Mouse (Mus musculus): ENCODE measurements around the gene Ric8b.

The Ric8b gene

DNA sequence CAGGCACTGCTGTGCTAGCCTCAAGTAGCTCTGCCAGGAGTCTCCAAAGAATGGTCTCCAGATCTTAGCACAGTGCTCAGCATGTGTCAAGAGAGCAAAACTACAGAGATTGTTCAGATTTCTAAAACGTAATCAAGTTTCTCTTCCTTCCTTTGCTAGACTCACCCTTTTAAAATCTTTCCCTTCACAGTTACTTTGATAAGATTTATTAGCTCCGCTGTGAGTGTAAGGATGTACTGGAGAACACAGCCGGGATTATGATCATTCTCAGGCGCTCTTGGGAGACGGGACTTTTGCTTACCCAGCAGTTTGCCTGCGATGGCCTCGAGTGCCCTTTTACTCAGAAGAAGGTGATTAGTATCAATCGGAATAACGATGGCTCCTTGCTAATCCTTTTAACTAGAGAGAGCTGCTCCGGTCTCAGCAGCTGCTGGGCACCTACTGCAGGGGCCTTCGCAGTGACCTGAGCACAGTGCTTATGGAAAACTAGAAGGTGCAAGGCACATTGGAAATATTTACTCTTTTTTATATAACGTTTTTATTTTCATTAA, 43.0 kb downstream of the Ric8b start:
- no peak for DNase-seq (ENCODE audit: low read depth)

DNA sequence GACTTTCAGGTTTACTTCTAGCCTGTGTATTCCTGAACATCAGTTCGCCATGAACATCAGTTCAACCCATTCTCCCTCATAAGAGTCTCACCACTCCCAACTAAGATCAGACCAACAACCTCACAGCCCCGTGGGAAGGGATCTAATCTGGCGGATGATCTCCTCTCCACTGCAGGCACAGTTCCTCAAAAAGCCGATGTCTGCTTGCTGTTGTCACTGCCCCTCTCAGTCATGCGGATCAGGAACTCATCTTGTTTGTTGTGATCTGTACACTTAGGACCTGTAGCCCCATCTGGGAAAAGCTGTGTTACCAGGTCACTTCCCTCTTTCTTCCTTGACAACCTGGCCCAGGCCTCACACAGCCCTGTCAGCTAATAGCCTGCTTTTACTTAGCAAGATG, 45.7 kb downstream of the Ric8b start:
- no peak for DNase-seq (ENCODE audit: low read depth)

DNA sequence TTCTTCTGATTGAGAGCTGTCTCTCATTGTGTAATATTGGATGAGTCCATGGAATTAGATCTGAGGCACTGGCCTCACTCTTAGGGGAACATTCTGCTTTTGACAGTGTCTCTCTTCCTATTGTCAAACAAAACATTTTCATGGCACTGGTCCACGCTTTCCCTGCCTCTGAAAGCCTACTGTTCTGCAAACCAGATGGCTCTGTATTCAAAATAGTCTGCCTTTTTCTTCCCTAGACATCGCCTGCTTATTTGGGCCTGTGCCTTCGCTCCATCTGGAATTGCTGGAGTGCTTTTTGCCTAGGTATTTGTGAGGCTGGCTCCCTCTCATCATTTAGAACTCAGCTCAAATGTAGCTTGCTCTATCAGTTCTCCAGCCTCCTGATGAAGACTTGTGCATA, 46.3 kb downstream of the Ric8b start:
- DNase-seq (ENCODE audit: low read depth) = no peak

DNA sequence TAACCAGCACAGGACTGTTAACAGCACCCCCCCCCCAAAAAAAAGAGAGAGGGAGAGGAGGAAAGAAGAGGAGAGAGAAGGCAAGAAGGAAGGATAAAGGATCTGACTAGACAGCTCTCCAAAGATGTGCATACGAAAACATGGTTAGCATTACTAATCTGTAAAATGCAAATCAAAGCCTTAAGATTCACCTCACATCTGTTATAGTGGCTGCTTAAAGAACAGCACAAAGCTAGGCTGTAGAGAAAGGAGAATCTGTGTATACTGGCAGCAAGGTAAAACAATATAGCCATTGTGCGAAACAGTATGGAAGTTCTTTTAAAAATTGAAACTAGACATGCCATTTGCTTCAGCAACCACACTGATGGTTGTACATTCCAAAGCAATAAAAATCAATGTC, 49.1 kb downstream of the Ric8b start:
- no peak for DNase-seq (ENCODE audit: low read depth)

DNA sequence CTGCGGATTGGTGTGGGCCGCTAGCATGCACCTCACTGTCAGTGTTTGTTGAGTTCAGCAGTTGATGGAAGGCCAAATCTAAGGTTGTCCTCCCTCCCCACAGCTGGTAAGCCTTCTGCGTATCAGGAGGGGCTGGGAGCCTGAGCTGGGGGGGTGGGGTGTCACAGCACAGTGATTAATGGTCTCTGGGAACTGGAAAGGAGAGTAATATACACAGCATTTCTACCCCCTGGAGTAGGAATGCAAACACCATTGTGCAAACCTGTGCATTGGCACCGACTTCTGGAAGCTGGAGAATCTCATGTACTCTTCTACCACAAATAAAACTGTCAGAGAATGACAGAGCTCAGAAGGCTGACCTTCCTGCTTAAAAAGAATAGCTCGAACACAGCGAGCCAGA, 50.2 kb downstream of the Ric8b start:
- no peak for DNase-seq (ENCODE audit: low read depth)

DNA sequence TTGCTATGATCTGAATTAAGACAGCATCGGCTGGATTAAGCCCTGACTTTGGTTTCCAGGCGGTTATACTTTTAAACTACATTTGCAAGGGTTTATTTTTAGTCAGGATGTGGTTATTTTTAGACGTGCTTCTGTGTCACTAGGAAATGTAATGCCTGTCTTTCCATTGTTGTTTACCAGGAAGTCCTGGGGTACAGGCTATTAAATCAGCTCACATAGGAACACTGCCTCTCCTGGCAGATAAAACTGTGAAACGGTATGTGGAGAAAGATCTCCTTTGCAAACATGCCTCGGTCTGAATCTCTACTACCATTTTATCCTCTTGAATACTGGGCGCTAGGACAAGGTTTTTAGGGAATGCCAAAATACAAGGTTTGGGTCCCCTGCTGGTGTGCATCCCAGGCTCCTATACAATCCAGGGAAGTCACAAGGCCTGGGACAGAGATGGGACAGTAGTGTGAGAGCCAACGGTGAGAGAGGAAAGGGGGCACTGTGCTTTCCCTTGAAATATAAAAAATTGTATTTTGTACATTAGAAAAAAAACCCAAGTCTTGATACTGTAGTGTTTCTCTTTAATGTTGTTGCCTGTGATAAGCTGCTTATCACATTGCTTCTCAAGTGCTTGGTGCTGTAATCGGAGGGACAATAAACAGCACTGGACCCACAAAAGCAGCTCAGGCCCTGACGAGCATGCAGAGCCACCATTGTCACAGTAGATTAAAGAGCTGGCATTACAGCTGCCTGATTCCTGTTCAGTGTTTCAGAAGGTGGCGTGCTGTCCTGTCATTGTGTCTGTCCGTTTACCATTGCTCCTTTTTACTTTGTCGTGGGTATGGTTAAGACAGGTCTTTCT, 51.7 kb downstream of the Ric8b start:
- no peak for DNase-seq (ENCODE audit: low read depth)

DNA sequence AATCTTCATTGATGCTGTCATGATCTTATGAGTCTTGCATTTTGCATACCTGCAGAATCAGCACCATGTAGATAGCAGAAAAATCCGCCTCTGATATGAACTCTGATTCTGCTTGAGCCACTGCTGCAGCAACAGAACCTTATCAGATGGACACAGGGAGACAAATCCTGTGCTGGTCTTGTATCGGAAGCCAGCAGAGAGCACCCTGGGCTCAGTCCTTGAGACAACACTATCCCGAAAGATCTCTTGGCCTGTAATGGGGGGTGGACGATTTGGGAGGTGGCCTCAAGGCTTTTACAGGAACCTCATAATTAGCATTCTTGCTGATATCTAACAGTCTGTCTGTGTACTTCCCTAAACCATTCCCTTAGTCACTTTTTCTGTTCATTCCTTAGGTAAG, 57.8 kb downstream of the Ric8b start:
- no peak for DNase-seq (ENCODE audit: low read depth)

DNA sequence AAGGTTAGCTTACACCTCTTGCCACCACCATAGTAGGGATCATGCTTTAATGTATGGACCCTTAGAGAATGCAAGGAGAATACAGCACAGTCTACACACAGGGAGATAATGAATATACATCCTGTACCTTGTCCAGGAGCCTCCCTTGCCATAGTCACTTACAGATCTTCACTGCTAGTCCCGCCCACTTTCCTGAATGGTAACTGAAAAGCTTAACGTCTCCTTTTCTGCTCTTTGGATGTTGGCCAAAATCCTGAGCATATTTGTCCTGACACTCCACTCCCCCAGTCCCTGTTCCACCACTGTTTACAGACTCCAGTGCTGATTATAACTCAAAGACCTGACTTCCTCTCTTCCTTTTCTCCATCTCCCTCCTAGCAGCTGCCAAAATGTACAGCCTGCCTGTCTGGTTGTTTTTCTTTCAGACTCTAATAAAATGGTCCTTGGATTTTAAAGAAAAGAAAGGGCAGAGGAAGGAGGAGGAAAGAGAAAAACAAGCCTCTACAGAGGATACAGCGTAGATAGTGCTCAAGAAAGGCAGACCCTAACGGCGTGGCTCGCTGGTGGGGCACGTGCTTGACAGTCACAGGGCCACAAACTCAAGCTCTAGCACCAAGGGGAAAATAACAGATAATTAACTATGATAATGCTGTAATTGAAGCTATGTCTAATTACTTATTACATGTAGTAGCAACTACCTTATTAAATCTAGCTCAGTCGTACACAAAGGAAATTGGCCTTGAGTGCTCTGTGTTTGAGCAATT, 59.4 kb downstream of the Ric8b start:
- no peak for DNase-seq (ENCODE audit: low read depth)

DNA sequence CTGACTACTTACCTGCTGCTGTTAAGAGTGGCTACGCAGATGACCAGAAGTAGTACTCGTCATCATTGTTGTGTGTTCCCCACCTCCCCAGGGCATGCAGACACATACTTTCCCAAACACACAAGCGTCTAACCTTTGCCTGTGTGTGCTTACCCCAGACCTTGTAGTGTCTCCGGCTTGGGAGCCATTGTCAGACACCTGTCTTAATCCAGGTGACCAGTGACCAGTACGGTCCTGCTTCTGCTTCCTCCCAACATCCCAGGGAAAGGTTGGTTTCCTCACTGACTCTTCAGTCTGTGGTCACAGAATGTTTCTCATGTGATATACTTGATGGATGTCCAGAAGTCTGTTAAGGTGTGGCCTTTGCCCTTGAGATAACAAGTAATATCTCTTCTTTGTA, 62.9 kb downstream of the Ric8b start:
- DNase-seq (ENCODE audit: low read depth) = no peak

DNA sequence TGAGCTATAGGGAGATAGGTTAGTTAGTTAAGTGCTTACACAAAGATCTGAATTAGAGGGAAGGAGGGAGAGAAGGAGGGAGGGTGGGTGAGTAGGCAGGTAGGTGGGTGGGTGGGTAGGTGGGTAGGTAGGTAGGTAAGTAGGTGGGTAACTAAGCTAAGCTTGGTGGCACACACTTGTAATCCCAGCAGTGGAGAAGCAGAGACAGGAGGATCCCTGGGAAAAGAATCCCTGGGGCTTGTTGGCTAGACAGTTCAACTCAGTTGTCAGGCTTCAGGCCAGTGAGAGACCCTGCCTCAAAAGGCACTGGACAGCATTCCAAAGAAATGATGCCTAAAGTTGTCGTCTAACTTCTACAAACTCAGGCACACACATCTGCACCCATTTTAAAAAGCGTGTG, 64.0 kb downstream of the Ric8b start:
- DNase-seq (ENCODE audit: low read depth) = no peak

DNA sequence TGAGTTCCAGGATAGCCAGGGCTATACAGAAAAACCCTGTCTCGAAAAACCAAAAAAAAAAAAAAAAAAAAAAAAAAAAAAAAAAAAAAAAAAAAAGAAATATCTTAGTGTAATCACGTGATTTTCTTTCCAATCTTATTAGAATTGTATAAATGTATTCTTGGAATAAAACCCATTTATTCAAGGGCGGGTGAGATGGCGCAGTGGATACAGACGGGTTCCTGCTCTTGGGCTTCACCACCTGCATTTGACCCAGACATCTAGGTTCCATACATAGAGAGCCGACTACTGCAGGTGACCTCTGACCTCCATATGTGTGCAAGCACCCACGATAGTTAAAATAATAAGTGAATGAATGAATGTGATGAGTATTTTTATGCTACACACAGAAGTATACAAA, 65.3 kb downstream of the Ric8b start:
- no peak for DNase-seq (ENCODE audit: low read depth)

DNA sequence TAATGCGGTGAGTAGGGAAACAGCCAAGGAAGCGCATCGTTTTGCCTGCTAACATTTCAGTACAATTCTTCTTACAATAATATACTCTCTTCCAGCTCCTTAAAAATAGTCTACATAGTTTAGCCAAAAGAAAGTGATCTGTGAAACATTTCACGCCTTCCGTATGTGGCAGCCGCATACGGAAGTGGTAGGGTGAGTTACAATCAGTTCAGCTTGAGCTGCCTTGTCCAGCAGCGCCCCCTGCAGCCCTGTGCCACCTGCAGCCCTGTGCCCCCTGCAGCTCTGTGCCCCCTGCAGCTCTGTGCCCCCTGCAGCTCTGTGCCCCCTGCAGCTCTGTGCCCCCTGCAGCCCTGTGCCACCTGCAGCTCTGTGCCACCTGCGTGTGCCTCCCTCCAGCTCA, 68.5 kb downstream of the Ric8b start:
- DNase-seq (ENCODE audit: low read depth) = no peak

DNA sequence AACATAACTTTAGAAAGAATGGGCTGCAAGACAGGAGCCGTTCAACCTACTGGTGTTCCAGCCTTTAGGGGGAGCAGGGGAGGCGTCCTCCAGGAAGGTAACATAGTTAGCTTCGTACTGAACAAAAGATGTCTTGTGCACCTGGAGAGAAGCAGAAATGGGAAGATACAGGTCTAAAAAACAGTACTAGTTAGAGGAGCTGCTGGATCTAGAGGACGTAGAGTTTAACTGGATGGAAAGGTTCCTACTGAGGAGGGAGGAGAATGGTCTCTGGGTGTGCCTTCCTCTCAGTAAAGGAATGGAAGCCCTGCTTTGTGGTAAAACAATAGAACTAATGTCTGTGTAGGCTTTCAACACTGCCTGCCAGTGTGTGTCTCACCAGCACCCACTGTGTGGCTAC, 70.2 kb downstream of the Ric8b start:
- DNase-seq (ENCODE audit: low read depth) = no peak

DNA sequence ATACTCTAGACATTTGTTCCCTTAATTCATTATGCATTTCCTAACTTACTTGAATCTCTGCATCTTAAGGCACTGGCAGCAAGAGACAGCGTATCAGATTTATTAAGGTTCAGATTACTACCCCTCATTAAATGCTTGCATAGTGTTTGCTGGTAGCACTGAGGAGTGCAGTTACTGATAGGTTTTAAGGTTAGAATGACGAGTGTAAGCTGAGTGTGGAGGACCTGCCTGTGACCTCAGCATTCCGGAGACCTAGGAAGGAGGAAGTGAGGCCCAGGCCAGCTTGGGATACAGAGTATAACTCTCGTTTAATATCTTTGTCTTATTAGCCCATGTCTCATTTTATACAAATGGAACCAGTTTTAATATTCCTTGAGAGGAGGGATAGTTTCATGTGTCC, 71.2 kb downstream of the Ric8b start:
- no peak for DNase-seq (ENCODE audit: low read depth)

DNA sequence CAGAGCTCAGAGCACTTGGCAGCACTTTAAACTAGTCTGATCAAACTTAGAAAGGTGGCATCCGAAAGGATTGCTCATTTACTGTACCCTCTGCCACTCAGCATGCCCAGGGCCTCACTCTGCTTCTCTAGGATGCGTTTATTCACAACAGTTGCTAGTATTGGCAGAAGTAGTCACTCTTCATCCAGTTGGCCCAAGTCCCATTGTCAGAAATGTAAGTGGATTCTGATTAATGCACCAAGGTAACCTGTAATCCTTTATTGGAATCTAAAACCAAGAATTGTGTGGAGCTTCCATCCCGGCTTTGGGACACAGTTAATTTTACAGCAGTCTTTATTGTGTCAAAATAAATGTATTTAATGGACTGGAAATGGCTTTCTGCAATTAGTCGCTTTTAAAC, 76.9 kb downstream of the Ric8b start:
- DNase-seq (ENCODE audit: low read depth) = no peak

DNA sequence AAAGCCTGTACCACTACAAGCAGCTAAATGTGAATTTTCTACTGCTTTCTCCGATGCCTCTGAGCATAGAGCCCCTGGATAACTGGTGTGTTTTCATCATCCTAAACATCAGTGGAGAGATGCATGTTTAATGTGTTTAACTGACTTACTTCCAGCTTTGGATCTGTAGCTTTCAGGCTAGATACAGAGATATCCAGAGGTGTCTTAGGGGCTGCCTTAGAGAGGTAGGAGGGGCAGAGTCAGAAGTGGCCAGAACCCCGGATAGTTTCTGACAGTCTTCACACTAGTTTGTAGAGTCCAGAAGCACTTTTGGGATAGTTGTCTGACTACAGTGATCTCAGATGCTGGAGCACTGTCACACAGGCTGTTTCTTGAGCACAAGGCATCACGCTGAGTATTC, 77.6 kb downstream of the Ric8b start:
- DNase-seq (ENCODE audit: low read depth) = no peak

DNA sequence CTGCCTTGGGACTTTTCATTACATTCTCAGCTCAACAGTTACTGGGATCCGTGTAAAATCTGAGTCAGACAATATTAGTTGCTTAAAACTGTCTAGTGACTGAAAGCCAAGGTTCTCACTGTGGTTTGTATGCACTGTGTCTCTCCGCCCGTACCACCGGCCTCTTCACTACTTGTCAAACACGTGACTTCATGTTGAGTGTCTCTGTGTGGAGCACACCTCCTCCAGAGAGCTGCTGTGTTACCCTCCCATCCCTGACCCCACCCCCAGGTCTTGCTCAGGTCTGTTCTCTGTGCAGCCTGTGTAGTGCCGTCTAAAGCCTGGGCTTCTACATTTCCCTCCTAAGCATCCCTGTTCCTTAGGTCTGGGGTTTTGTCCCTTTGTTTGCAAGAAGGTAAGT, 79.0 kb downstream of the Ric8b start:
- no peak for DNase-seq (ENCODE audit: low read depth)

DNA sequence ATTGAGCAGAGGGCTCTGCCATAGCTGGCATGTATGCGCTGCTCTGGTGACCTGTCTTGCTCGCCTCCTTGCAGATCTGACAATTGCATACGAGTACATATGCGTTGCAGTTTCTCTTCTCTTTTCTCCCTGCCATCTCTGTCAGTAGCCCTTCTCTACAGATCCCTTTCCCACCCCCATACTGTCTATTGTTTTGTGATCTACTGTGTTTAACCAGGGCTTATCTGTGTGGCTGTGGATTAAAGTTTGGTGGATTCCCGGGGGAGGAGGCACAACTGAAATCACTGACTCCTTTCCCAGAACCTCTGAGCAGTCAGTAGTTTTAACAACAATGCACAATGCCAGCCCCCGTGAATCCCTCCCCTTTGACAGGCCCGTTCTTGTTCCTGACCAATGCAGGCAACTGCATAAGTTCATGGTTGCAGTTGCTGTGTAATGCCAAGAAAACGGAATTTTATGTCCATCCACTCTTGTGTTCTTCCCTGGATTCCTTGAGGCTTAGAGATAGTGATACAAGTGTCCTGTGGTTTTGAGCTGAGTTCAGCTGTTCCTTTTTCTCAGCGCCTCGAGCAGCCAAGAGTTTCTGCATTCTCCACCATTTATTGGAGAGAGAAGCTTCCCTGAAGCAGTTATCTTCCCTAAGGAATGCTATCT, 80.3 kb downstream of the Ric8b start:
- no peak for DNase-seq (ENCODE audit: low read depth)

DNA sequence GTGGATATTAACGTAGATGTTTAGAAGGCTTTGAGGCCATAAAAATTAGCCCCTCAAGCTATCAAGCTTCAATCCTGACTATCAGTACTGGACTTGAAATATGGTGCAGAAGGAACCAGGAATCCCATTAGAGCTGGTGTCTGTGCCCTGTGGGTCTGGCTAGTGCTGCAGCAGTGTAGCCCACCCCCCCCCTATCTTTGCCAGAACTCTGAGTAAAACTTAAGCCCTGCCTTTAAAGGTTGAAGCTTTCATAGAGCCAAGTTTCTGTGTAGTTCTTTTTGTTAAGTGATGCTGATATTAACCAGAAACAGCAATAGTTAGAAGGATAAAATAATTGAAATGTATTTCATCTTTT, 80.8 kb downstream of the Ric8b start:
- DNase-seq (ENCODE audit: low read depth) = no peak

DNA sequence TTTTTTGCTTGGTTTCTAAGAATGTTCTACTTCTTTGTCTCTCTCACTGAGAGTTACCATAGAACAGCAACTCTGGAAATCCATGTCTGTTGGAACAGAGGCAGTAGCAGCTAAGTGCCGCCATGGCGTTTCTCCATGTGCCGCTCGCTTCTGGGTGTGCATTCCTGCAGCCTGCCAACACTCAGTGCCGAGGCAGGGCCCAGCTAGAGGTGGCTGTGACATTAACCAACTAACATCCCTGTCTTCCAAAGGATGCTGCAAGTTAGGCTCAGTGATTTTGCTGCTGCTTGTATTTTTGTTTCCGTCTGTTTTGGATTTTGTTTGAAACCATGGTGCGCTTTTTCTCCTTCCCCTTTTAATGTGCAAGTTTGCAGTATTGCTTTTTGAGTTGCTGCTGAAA, 84.5 kb downstream of the Ric8b start:
- DNase-seq (ENCODE audit: low read depth) = no peak

DNA sequence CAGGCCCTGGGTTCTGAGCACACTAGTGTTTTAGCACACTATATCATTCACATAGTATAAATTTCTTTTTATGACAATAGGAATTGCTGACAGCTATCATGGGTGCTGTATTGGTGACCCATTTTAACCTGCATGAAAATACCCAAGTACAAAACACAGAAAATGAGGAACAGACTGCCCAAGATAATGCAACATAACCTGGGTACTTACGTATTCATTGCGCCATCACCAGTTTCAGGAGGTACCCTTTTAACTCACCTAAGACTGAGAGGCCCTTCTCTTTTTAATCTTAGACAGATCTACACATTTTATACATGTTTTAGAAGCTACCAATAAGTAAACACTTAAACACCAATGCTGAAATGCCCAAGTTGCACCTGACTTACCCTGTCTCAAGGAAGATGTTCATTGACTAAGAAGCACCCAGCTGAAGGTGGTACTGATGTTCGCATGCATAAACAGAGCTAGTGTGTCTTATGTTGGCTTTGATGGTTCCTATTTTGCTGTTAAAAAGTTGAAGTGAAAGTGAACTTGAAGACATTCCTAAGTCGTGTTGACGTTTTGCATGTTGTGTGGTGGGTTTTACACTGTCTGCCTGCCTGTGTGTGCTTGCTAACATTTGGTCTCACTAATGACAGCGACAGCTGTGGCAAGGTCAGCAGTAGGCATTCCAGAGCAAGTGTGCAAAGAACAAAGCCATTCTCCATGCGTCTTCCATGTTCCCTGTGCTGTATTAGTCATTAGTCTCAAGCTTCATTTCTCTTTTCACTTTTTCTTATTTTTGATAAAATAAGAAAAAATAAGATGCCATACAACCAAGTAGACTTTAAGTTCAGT, 86.0 kb downstream of the Ric8b start:
- no peak for DNase-seq (ENCODE audit: low read depth)

Measured in fibroblast of lung, adult 2 months (primary cell).